Mouse (Mus musculus): ENCODE data around the gene Bglap2. TPM values are rescaled to one million over a fixed set of nuclear protein-coding genes. Genes with fewer than 3 reads are reported as not detected.

The Bglap2 gene
- polyA plus RNA-seq, 1 experiment, result not detected

DNA sequence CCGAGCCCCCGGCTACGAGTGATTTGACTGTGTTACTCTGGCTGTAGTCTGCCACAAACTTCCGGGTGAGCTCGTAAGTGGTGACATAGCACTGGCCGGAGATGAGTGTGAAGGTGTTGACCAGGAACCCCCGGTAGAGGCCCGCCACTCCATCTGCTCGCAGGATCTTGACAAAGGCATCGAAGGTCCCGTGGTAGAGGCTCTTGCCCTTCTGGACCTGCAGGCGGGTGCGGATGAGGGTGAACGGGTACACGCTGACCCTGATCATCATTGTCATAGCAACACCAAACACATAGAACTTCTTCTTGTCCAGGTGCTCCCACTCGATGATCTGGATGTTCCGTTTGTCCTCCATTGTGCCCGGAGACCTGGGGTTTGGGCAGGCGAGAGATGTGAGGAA is 42.3 kb upstream of the Bglap2 start:
- H3K27me3 ChIP-seq (ENCODE audit: control insufficient read depth, insufficient read depth, low read length), result no peaks in the 10 kb centered on the region
- peaks cover 37% of the 10 kb centered on the region for H3K36me3 ChIP-seq (ENCODE audit: control insufficient read depth, insufficient read depth, low read length)
- 95% methylated on average over 19 of the region's 19 CpGs for WGBS
- H3K4me3 ChIP-seq (ENCODE audit: low read depth, low read length), result no peak overlapping the region
- TF ChIP-seq POLR2A (IDR thresholded peaks at IDR 0.05; ENCODE audit: low read depth, low read length) (no peak), CTCF (IDR thresholded peaks at IDR 0.05; ENCODE audit: extremely low read depth, insufficient read length, insufficient replicate concordance, low read depth, low read length) (no peak)
- H3K4me1 ChIP-seq (ENCODE audit: control insufficient read depth, insufficient read depth, insufficient read length, low read length), result peaks cover 34% of the 10 kb centered on the region
- H3K27ac ChIP-seq (ENCODE audit: insufficient read depth, low read depth, low read length), result no peak overlapping the region

- WGBS, result 86% methylated on average over 6 of the region's 6 CpGs
- peaks cover 44% of the 10 kb centered on the region for H3K36me3 ChIP-seq (ENCODE audit: control insufficient read depth, insufficient read depth, low read length)
- peaks cover 37% of the 10 kb centered on the region for H3K4me1 ChIP-seq (ENCODE audit: control insufficient read depth, insufficient read depth, insufficient read length, low read length)
- H3K27me3 ChIP-seq (ENCODE audit: control insufficient read depth, insufficient read depth, low read length), result no peaks in the 10 kb centered on the region
- no peak overlapping the region for H3K4me3 ChIP-seq (ENCODE audit: low read depth, low read length)
- no peak for TF ChIP-seq CTCF (IDR thresholded peaks at IDR 0.05; ENCODE audit: extremely low read depth, insufficient read length, insufficient replicate concordance, low read depth, low read length)
- H3K27ac ChIP-seq (ENCODE audit: insufficient read depth, low read depth, low read length), result no peak overlapping the region
Measured at GRCm38 (mm10) chr3:88418016-88418415, 39.5 kb upstream of the Bglap2 start.

DNA sequence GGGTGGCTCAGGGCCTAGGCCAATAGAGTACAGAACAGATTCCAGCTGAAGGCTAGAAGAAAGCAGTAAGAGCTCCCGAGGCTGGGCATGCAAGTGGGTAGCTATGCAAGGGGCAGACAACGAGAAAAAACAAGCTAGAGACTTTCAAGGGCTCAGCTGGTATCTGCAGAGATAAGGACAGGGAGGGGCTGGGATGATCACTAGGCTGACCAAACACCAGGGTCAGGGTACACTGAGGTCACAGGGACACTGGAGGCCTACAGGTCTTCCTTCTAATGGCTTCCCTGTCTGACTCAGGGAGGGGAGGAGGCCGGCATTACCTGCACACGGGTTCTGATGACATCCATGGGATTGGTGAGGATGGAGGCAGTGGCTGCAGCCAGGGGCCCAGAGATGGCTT is 37.2 kb upstream of the Bglap2 start:
- Histone ChIP-seq H3K4me3 (ENCODE audit: low read depth, low read length) (peak overlapping the region; percentile 2; the same call in 1 of the 2 replicates), H3K27me3 (ENCODE audit: control insufficient read depth, insufficient read depth, low read length) (no peaks in the 10 kb centered on the region), H3K36me3 (ENCODE audit: control insufficient read depth, insufficient read depth, low read length) (peaks cover 50% of the 10 kb centered on the region), H3K4me1 (ENCODE audit: control insufficient read depth, insufficient read depth, insufficient read length, low read length) (peaks cover 35% of the 10 kb centered on the region), H3K27ac (ENCODE audit: insufficient read depth, low read depth, low read length) (peak overlapping the region; percentile 85)
- TF ChIP-seq POLR2A (IDR thresholded peaks at IDR 0.05; ENCODE audit: low read depth, low read length) (no peak), CTCF (IDR thresholded peaks at IDR 0.05; ENCODE audit: extremely low read depth, insufficient read length, insufficient replicate concordance, low read depth, low read length) (no peak)
- 32% methylated on average over 4 of the region's 4 CpGs for WGBS

DNA sequence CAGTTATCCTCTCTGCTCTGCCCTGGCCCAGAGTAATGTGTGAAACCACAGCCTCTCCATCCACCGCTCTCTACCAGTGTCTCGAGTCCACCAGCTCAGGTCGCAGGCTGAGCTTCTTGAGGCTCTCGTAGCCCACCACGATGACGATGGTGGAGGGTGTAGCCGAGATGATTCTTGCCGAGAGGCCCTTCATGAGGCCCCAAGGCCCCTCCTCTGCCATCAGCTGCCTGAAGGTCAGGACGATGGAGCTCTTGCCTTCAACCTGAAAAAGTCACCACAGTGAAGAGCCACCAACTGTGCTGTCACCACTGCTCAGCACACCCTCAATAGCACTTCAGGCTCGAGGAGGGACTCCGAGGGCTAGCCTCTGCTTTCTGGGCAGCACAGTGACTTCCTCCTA is 34.1 kb upstream of the Bglap2 start:
- Histone ChIP-seq H3K4me1 (ENCODE audit: control insufficient read depth, insufficient read depth, insufficient read length, low read length) (peaks cover 36% of the 10 kb centered on the region), H3K36me3 (ENCODE audit: control insufficient read depth, insufficient read depth, low read length) (peaks cover 23% of the 10 kb centered on the region), H3K27me3 (ENCODE audit: control insufficient read depth, insufficient read depth, low read length) (no peaks in the 10 kb centered on the region), H3K4me3 (ENCODE audit: low read depth, low read length) (no peak overlapping the region), H3K27ac (ENCODE audit: insufficient read depth, low read depth, low read length) (no peak overlapping the region)
- WGBS, result 87% methylated on average over 11 of the region's 11 CpGs
- no peak for TF ChIP-seq CTCF (IDR thresholded peaks at IDR 0.05; ENCODE audit: extremely low read depth, insufficient read length, insufficient replicate concordance, low read depth, low read length)
- TF ChIP-seq POLR2A (IDR thresholded peaks at IDR 0.05; ENCODE audit: low read depth, low read length), result no peak

DNA sequence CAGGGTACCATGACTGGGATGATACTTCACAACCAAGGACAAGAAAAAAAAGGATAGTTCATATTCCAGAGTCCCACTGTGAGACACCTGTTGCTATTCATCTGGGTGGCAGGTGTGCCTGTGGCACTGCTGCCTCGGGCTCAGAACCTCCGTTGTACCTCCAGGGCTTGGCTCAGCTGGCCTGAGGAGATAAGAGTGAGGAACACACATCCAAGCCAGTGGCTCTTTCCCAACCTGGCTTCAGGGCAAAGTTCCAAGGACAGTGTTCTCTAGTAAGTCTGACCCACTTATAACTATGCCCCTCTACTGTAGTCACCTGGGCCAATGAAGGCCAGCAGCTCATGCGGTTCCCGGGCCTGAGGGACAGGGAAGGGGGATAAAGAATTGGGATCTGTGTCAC is 33.2 kb upstream of the Bglap2 start:
- Histone ChIP-seq H3K4me1 (ENCODE audit: control insufficient read depth, insufficient read depth, insufficient read length, low read length) (peaks cover 39% of the 10 kb centered on the region), H3K27ac (ENCODE audit: insufficient read depth, low read depth, low read length) (peak overlapping the region; percentile 94), H3K27me3 (ENCODE audit: control insufficient read depth, insufficient read depth, low read length) (no peaks in the 10 kb centered on the region), H3K4me3 (ENCODE audit: low read depth, low read length) (no peak overlapping the region), H3K36me3 (ENCODE audit: control insufficient read depth, insufficient read depth, low read length) (peaks cover 18% of the 10 kb centered on the region)
- TF ChIP-seq CTCF (IDR thresholded peaks at IDR 0.05; ENCODE audit: extremely low read depth, insufficient read length, insufficient replicate concordance, low read depth, low read length), result no peak
- TF ChIP-seq POLR2A (IDR thresholded peaks at IDR 0.05; ENCODE audit: low read depth, low read length), result no peak; the same call in 1 of the 2 replicates
- 27% methylated on average over 4 of the region's 4 CpGs for WGBS

- TF ChIP-seq CTCF (IDR thresholded peaks at IDR 0.05; ENCODE audit: extremely low read depth, insufficient read length, insufficient replicate concordance, low read depth, low read length) (no peak), POLR2A (IDR thresholded peaks at IDR 0.05; ENCODE audit: low read depth, low read length) (no peak)
- Histone ChIP-seq H3K27me3 (ENCODE audit: control insufficient read depth, insufficient read depth, low read length) (no peaks in the 10 kb centered on the region), H3K27ac (ENCODE audit: insufficient read depth, low read depth, low read length) (peak overlapping the region; percentile 94), H3K4me1 (ENCODE audit: control insufficient read depth, insufficient read depth, insufficient read length, low read length) (peaks cover 35% of the 10 kb centered on the region), H3K36me3 (ENCODE audit: control insufficient read depth, insufficient read depth, low read length) (peaks cover 18% of the 10 kb centered on the region), H3K4me3 (ENCODE audit: low read depth, low read length) (peak overlapping the region; percentile 35; the same call in 1 of the 2 replicates)
- 12% methylated on average over 7 of the region's 7 CpGs for WGBS
Measured at GRCm38 (mm10) chr3:88410645-88411031, 32.1 kb upstream of the Bglap2 start.

DNA sequence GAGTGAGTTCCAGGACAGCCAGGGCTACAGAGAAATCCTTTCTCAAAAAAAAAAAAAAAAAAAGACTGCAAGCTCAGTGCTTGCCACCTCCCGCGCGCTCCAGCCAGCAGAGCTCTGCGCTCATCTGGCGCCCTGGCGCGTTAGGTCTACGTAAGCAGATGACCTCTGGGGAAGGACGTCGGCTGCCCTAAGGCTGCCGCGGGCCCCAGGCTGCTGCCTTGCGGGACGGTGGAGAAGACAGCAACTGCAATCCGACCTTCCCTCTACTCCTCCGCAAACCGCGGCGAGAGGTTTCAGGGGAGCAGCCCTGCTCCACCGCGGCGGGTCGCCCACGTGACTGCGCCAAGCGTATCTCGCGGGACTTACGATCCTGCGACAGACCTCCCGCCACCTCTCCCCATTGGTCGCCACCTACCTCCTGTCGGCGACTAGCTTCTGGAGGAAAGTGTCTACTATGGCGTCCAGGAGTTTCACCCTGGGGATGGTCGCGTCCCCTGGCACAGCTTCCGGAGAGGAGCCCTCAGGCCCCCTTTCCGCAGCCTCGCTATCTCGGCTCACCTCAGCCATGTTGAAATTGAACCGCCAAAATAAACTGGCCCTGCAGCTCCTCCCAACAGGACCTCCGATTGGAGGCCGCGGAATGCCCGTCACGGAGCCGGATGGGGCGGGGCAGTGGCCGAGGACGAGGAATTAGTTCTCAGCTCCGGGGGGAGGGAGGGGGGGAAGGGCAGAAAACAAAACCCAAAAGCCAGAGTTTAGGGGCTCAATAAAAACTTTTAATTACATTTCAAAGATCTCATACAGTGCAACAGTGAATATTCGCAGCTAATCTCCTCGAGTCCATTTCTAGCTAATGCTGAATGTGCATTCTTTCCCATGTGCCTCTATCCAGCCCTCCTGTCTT is 31.5 kb upstream of the Bglap2 start, which contains the start of gene Pmf1:
Pmf1 (minus strand) TSS at position 591 of the 904 bp plus-strand sequence.
- Histone ChIP-seq H3K27ac (ENCODE audit: insufficient read depth, low read depth, low read length) (peak within 1 kb of the TSS; percentile 94), H3K36me3 (ENCODE audit: control insufficient read depth, insufficient read depth, low read length) (peaks cover 16% of the 10 kb centered on the region), H3K4me1 (ENCODE audit: control insufficient read depth, insufficient read depth, insufficient read length, low read length) (peaks cover 29% of the 10 kb centered on the region), H3K27me3 (ENCODE audit: control insufficient read depth, insufficient read depth, low read length) (no peaks in the 10 kb centered on the region), H3K4me3 (ENCODE audit: low read depth, low read length) (peak within 1 kb of the TSS; percentile 78)
- no peak for TF ChIP-seq CTCF (IDR thresholded peaks at IDR 0.05; ENCODE audit: extremely low read depth, insufficient read length, insufficient replicate concordance, low read depth, low read length)
- peak; percentile 81 for TF ChIP-seq POLR2A (IDR thresholded peaks at IDR 0.05; ENCODE audit: low read depth, low read length)
- WGBS, result under 1% methylated on average over 54 of the region's 54 CpGs

Measured in small intestine, adult 2 months (tissue).